Mouse (Mus musculus): ENCODE measurements around the gene Tmem117.

DNA sequence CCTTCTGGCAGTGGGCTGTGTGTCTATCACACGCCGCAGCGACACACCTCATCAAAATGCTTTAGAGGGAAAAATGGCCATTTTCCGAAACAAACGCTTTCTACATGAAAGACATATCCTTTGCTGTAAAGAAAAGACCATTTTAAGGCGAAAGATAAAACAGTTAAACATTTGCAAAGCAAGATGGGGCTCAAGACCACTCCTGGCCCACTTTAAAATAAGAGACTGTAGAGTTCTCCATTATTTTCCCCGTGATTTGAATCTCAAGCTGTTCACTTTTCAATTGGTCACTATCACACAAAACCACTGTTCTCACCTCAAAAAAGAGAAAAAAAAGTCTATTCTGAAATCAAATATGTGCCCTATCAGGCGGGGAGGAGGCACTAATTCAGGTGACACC lies 38.9 kb upstream of the Tmem117 start:
- TF ChIP-seq CTCF (IDR thresholded peaks at IDR 0.05; ENCODE audit: borderline replicate concordance, control insufficient read depth, extremely low read depth, insufficient read depth, low read length, poor library complexity), result no peak
- no peak for TF ChIP-seq POLR2A (IDR thresholded peaks at IDR 0.05; ENCODE audit: control insufficient read depth, extremely low read depth, insufficient read depth, low read length, poor library complexity)
